Comparison of ENCODE assay signal across 10 mouse cellular contexts in the genomic region with DNA sequence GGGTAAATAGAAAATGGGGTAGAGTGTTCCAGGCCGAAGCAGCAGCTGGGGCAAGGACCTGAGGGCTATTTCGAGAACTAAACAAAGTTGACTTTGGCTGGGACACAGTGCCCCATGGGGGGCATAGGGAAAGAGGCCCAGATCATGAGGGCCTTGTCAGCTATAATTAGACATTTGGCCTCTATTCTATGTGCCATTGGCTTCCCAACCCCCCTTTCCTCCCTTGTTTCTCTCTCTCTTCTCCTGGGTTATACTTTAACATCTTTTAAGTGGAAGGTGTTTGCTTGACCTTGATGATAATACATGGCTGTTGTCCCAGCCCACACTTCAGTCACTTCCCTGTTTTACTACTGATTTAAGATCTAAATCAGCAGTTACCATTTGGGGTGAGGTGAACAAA.
A peak's percentile ranks its signal among the peaks of the same experiment; 100 is the strongest.
DNase-seq lines count a peak whose midpoint lies in the region; ATAC-seq lines count a peak whose summit lies in the region.
"Had no signal": no experiment of that assay in that cellular context is flagged by ENCODE, and none has a peak within 500 bp of the region (broad histone marks: within the 10 kb centered on the region; RNA-seq: fewer than 3 reads in every experiment).

No protein-coding gene starts in this region.

- no peak overlapping the region for H3K4me3 ChIP-seq in heart, embryonic 14.5 days (ENCODE audit: control insufficient read depth in 1 of 2, insufficient read depth in 1 of 2, low read depth in 1 of 2, low read length in 2 of 2)
- no peak overlapping the region for H3K4me3 ChIP-seq in kidney, embryonic 15.5 days (replicated peaks)
- H3K4me3 ChIP-seq in hindbrain, embryonic 14.5 days (replicated peaks; ENCODE audit: low read length): no peak overlapping the region
- H3K4me3 ChIP-seq: embryonic facial prominence, embryonic 15.5 days had no signal

- DNase-seq in kidney, adult 11 months: peak; percentile 68
- no peak for DNase-seq in kidney, postnatal 4 days
- DNase-seq in skeletal muscle tissue, adult 2 months (ENCODE audit: low read depth, low spot score): peak; percentile 79
- DNase-seq in hindbrain, embryonic 14.5 days (ENCODE audit: low spot score): no peak
- DNase-seq in retina, embryonic 14.5 days (ENCODE audit: low spot score): no peak
- no peak for DNase-seq in frontal cortex, postnatal 36 days (ENCODE audit: low spot score in 2 of 2)
- DNase-seq: thymus, postnatal 25 days had no signal

- 20% methylated on average over 2 of the region's 2 CpGs for WGBS in heart, embryonic 14.5 days
- WGBS in kidney, embryonic 15.5 days: 62% methylated on average over 2 of the region's 2 CpGs
- WGBS in hindbrain, embryonic 14.5 days: 83% methylated on average over 2 of the region's 2 CpGs

- H3K36me3 ChIP-seq in heart, embryonic 14.5 days (ENCODE audit: control insufficient read depth, insufficient read depth, low read length): no peaks in the 10 kb centered on the region
- no peaks in the 10 kb centered on the region for H3K36me3 ChIP-seq in kidney, embryonic 15.5 days
- no peaks in the 10 kb centered on the region for H3K36me3 ChIP-seq in hindbrain, embryonic 14.5 days (replicated peaks; ENCODE audit: control insufficient read depth, insufficient read depth)
- H3K36me3 ChIP-seq: embryonic facial prominence, embryonic 15.5 days had no signal

- peaks cover 8 to 17% of the 10 kb centered on the region in 2 experiments for H3K4me1 ChIP-seq in heart, embryonic 14.5 days (ENCODE audit: control insufficient read depth in 2 of 2, insufficient read depth in 2 of 2, low read length in 2 of 2)
- peaks cover 37% of the 10 kb centered on the region for H3K4me1 ChIP-seq in kidney, embryonic 15.5 days
- no peaks in the 10 kb centered on the region for H3K4me1 ChIP-seq in hindbrain, embryonic 14.5 days (replicated peaks; ENCODE audit: control insufficient read depth, insufficient read depth, low read length)

- no peaks in the 10 kb centered on the region for H3K27me3 ChIP-seq in heart, embryonic 14.5 days (ENCODE audit: control insufficient read depth, insufficient read depth, low read length)
- no peaks in the 10 kb centered on the region for H3K27me3 ChIP-seq in kidney, embryonic 15.5 days
- no peaks in the 10 kb centered on the region for H3K27me3 ChIP-seq in hindbrain, embryonic 14.5 days (ENCODE audit: control insufficient read depth, insufficient read depth, low read length)
- H3K27me3 ChIP-seq: embryonic facial prominence, embryonic 15.5 days had no signal

- 0 out of 4 replicates have a peak overlapping the region, but pooled peaks of 1 of the 2 experiments have one; percentile 1 for H3K27ac ChIP-seq in heart, embryonic 14.5 days (replicated peaks in 1 of 2; ENCODE audit: control insufficient read depth in 1 of 2, insufficient read depth in 1 of 2, low read depth in 2 of 2, low read length in 2 of 2)
- H3K27ac ChIP-seq in kidney, embryonic 15.5 days: peak overlapping the region; percentile 70
- no peak overlapping the region for H3K27ac ChIP-seq in hindbrain, embryonic 14.5 days
- H3K27ac ChIP-seq: embryonic facial prominence, embryonic 15.5 days had no signal

- H3K9me3 ChIP-seq in heart, embryonic 14.5 days (ENCODE audit: control insufficient read depth, low read length): no peaks in the 10 kb centered on the region
- no peaks in the 10 kb centered on the region for H3K9me3 ChIP-seq in kidney, embryonic 15.5 days (replicated peaks)
- no peaks in the 10 kb centered on the region for H3K9me3 ChIP-seq in hindbrain, embryonic 14.5 days (ENCODE audit: control insufficient read depth, low read length)
- H3K9me3 ChIP-seq: embryonic facial prominence, embryonic 15.5 days had no signal

- 0 out of 2 replicates have a peak overlapping the region, but pooled peaks have one; percentile 11 for H3K4me2 ChIP-seq in heart, embryonic 14.5 days (ENCODE audit: low read length)
- H3K4me2 ChIP-seq in kidney, embryonic 15.5 days: no peak overlapping the region
- H3K4me2 ChIP-seq in hindbrain, embryonic 14.5 days (replicated peaks): no peak overlapping the region
- H3K4me2 ChIP-seq: embryonic facial prominence, embryonic 15.5 days had no signal

- no peak for ATAC-seq in heart, embryonic 14.5 days (ENCODE audit: insufficient number of reproducible peaks, insufficient read depth, low FRiP score, low read depth)
- 0 out of 2 replicates have a peak, but pooled peaks have one; percentile 15 for ATAC-seq in kidney, embryonic 15.5 days (replicated peaks; ENCODE audit: low FRiP score)
- no peak for ATAC-seq in hindbrain, embryonic 14.5 days (ENCODE audit: low FRiP score)

- H3K9ac ChIP-seq in heart, embryonic 14.5 days (ENCODE audit: low read length): no peak overlapping the region
- H3K9ac ChIP-seq in kidney, embryonic 15.5 days: no peak overlapping the region
- no peak overlapping the region for H3K9ac ChIP-seq in hindbrain, embryonic 14.5 days
- H3K9ac ChIP-seq: embryonic facial prominence, embryonic 15.5 days had no signal

Comparison
In these comparisons a context has a peak if more than half of its experiments do, and no peak if none do; other contexts are left out.
1. DNase-seq: peak in kidney, adult 11 months (single experiment) and skeletal muscle tissue, adult 2 months (single experiment); none in kidney, postnatal 4 days (0 of 2), hindbrain, embryonic 14.5 days (single experiment), retina, embryonic 14.5 days (single experiment) and frontal cortex, postnatal 36 days (0 of 2).